Mouse (Mus musculus): ENCODE results near the gene Zbtb17. TPM values are rescaled to one million over a fixed set of nuclear protein-coding genes. Genes with fewer than 3 reads are reported as not detected.
A peak's percentile ranks its signal among the peaks of the same experiment; 100 is the strongest.

The Zbtb17 gene
- polyA plus RNA-seq (2015; fragmentation: Nextera tagmentation; extraction: Ambion mirVana), result 31.8 and 35.6 TPM in 2 replicates

DNA sequence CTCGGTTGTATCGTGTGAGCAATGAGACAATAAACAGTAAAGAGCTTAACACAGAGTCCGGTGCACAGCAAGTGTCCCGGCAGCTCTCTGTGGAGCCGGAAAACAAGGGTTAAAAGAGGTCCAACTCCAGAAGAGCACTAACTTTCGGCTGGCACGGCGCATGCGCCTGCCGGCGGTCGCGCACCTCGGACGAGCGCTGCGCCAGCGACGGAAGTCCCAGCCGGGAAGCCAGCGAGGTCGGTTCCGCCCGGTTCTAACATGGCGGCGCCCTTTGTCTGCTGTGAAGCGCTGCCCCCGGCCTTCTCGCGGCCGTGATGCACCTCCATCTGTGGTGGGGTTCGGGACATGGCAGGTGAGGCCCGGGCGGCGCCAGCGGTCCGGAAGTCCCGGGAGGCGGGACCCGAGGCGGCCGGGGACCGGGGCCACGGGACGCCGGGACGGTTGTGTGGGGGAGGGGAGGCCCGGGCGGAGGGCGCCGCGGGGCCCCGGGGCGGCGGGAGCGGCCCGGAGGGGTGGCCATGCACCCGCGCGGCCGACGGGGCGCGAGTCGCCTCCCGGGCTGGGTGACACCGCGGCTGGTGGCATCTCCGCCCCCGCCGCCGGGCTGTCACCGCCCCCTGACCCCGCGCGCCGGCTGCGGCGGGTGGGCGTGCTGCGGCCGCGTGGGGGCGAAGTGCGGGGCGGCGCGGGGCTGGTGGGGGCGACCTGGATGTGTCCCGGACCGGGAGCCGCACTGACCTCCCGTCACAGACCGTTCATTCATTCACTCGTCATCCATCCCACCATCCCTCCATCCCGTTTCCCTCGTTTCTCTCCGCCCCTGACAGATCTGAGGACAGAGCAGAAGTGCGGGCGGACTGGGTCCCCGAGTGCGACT is at the start of gene Zbtb17:
TSS of gene Zbtb17 (plus strand) at position 204 of the 877 bp plus-strand sequence.
- Histone ChIP-seq H3K9ac (ENCODE audit: low read length) (peak within 1 kb of the TSS; percentile 96), H3K4me3 (replicated peaks; ENCODE audit: low read length) (peak within 1 kb of the TSS; percentile 97), H3K36me3 (ENCODE audit: control insufficient read depth, insufficient read depth, low read length) (no peaks in the 10 kb centered on the region), H3K27ac (ENCODE audit: low read length) (peak within 1 kb of the TSS; percentile 72), H3K4me2 (ENCODE audit: low read depth, low read length) (peak within 1 kb of the TSS; percentile 81), H3K27me3 (ENCODE audit: control insufficient read depth, insufficient read depth, low read length) (no peaks in the 10 kb centered on the region), H3K9me3 (replicated peaks; ENCODE audit: control insufficient read depth, low read length) (no peaks in the 10 kb centered on the region), H3K4me1 (ENCODE audit: control insufficient read depth, insufficient read depth, low read length) (peaks cover 12% of the 10 kb centered on the region)
- peak; percentile 91 for ATAC-seq (ENCODE audit: insufficient read depth, low FRiP score)
- under 1% methylated on average over 76 of the region's 102 CpGs for WGBS

DNA sequence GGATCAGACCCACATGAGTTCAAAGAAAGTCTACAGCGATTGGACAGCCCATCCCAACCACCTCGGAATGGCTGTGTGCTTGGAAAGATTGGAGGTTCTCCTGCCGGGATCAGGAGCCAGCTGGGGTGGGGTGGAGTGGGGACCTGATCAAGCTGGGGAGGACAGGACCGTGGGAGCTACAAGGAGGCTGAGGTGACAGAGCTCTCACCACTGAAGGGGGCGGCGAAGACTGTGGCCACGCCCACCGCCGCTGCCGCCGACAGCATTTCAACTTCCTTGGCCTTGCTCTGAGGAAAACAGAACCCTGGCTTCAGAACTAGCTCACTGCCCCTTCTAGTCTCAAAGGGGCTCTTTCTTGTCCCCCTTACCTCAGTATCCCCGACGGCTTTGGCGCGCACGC is 49.7 kb upstream of the Zbtb17 start:
- H3K9ac ChIP-seq (ENCODE audit: low read length), result peak overlapping the region; percentile 54

DNA sequence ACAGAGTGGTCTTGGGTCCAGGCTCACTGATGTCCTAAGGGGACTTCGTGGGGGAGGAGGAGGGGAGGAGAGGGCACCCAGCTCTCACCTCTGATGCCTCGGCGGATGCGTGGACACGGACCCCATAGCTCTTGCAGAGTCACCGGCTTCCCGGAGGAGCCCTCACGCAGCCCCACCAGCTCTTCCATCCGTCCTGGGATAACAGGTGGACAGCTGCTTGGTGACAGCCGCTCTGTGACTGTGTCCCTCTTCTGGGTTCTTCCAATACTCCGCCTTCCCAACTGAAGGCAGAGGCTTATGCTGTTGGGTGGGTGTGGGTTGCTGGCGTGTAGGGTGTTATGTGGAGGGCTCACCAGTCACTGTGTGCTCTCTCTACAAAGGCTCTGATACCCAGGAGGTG is 46.6 kb upstream of the Zbtb17 start:
- no peak for ATAC-seq (ENCODE audit: insufficient read depth, low FRiP score)
- no peaks in the 10 kb centered on the region for H3K9me3 ChIP-seq (replicated peaks; ENCODE audit: control insufficient read depth, low read length)

More for the DNA sequence above, 49.7 kb upstream of the Zbtb17 start:
- ATAC-seq (ENCODE audit: insufficient read depth, low FRiP score), result no peak
- H3K4me3 ChIP-seq (replicated peaks; ENCODE audit: low read length), result peak overlapping the region; percentile 8
- no peak overlapping the region for H3K27ac ChIP-seq (ENCODE audit: low read length)
- peak overlapping the region; percentile 36 for H3K4me2 ChIP-seq (ENCODE audit: low read depth, low read length)
- H3K27me3 ChIP-seq (ENCODE audit: control insufficient read depth, insufficient read depth, low read length), result no peaks in the 10 kb centered on the region
- H3K36me3 ChIP-seq (ENCODE audit: control insufficient read depth, insufficient read depth, low read length), result no peaks in the 10 kb centered on the region
- H3K9me3 ChIP-seq (replicated peaks; ENCODE audit: control insufficient read depth, low read length), result no peaks in the 10 kb centered on the region
- 20% methylated on average over 16 of the region's 16 CpGs for WGBS
- peaks cover 4% of the 10 kb centered on the region for H3K4me1 ChIP-seq (ENCODE audit: control insufficient read depth, insufficient read depth, low read length)

DNA sequence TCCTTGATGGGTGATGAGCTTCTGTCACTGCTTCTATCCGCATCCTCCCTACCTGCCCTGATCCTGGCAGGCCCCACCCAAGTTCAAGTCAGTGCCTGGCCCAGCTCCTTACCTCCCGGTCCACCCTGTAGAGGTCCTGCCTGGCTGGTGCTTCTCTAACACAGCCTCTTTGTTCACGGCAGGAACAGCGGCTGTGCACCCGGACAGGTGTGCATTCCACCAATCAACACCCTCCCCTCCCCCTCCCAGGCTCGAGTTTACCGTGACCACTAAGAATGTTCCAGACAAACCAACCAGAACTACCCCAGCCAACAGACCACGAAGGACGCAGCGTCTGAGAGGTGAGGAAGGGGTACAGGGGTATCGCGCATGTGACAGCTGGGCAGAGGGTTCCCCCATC is 45.9 kb upstream of the Zbtb17 start, which contains the start of gene Clcnka:
TSS of gene Clcnka (minus strand) at position 180 of the 400 bp plus-strand sequence.
- WGBS, result 50% methylated on average over 12 of the region's 12 CpGs
- no peak for ATAC-seq (ENCODE audit: insufficient read depth, low FRiP score)
- Histone ChIP-seq H3K9me3 (replicated peaks; ENCODE audit: control insufficient read depth, low read length) (no peaks in the 10 kb centered on the region), H3K4me1 (ENCODE audit: control insufficient read depth, insufficient read depth, low read length) (peaks cover 4% of the 10 kb centered on the region), H3K27ac (ENCODE audit: low read length) (no peak within 1 kb of the TSS), H3K36me3 (ENCODE audit: control insufficient read depth, insufficient read depth, low read length) (no peaks in the 10 kb centered on the region), H3K4me2 (ENCODE audit: low read depth, low read length) (no peak within 1 kb of the TSS), H3K27me3 (ENCODE audit: control insufficient read depth, insufficient read depth, low read length) (peaks cover under 1% of the 10 kb centered on the region; the same call in 1 of the 2 replicates), H3K4me3 (replicated peaks; ENCODE audit: low read length) (no peak within 1 kb of the TSS), H3K9ac (ENCODE audit: low read length) (no peak within 1 kb of the TSS)

More for the DNA sequence above, 46.6 kb upstream of the Zbtb17 start:
- H3K27ac ChIP-seq (ENCODE audit: low read length), result no peak overlapping the region
- no peak overlapping the region for H3K4me2 ChIP-seq (ENCODE audit: low read depth, low read length)
- no peaks in the 10 kb centered on the region for H3K27me3 ChIP-seq (ENCODE audit: control insufficient read depth, insufficient read depth, low read length)
- no peak overlapping the region for H3K9ac ChIP-seq (ENCODE audit: low read length)
- H3K4me1 ChIP-seq (ENCODE audit: control insufficient read depth, insufficient read depth, low read length), result peaks cover 4% of the 10 kb centered on the region
- no peaks in the 10 kb centered on the region for H3K36me3 ChIP-seq (ENCODE audit: control insufficient read depth, insufficient read depth, low read length)
- no peak overlapping the region for H3K4me3 ChIP-seq (replicated peaks; ENCODE audit: low read length)
- WGBS, result 74% methylated on average over 12 of the region's 12 CpGs

DNA sequence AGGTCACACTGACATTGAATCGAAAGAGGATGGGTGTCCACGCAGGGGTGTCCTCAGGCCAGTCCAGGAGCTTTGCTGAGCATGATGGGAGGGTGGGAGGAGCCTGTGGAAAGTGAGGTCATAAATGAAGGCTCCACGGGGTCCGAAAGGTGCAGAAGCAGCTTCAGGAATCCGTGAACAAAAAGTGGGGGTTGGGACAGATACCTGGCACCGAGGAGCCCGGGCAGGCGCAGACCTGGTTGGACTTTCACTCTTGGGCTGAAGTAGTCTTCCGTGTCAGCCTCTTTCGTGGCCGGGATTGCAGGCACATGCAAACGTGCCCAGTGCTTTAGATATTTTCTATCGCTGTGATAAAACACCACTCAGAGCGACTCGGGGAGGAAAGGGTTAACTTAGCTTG is 44.3 kb upstream of the Zbtb17 start:
- ATAC-seq (ENCODE audit: insufficient read depth, low FRiP score), result no peak
- Histone ChIP-seq H3K9me3 (replicated peaks; ENCODE audit: control insufficient read depth, low read length) (no peaks in the 10 kb centered on the region), H3K4me3 (replicated peaks; ENCODE audit: low read length) (no peak overlapping the region), H3K9ac (ENCODE audit: low read length) (no peak overlapping the region), H3K27ac (ENCODE audit: low read length) (no peak overlapping the region), H3K27me3 (ENCODE audit: control insufficient read depth, insufficient read depth, low read length) (peaks cover 7% of the 10 kb centered on the region; the same call in 1 of the 2 replicates), H3K4me1 (ENCODE audit: control insufficient read depth, insufficient read depth, low read length) (peaks cover 8% of the 10 kb centered on the region), H3K4me2 (ENCODE audit: low read depth, low read length) (no peak overlapping the region), H3K36me3 (ENCODE audit: control insufficient read depth, insufficient read depth, low read length) (no peaks in the 10 kb centered on the region)
- 87% methylated on average over 15 of the region's 15 CpGs for WGBS

DNA sequence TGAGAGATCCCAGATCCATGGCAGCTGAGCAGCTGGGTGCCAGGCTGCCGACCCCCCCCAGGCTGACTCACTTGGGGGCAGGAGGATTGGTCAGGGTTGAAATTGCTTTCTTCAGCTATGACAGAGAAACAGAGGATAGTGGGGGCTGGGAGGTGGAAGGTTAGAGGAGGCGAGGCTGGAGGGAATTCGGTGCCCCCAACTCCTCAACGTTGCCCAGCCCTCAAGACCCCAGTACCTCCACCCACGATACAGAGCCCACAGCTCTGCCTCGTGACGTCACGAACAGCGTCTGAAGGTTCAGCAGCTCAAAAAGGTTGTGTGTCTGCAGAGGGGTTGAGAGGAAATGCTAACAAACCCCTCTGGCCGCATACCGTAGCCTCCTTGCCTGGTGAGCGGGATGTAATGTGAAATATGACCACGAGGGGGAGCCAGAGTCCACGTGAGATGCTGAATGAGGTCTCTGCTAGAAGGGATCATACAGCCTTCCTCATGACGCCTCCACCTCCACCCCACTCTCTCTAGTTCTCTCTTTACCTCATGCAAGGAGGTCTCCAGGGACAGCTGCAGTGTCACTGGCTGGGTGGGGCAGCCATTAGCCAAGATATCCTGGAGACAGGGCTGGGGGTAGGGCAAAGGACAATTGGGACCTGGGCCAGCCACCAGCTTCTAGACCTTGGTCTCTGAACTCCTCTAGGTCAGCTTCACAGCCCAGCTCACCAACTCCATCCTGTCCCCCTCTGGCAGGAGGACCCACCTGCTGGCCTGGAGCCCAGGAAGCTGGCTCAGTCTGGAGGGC is 39.7 kb upstream of the Zbtb17 start:
- Histone ChIP-seq H3K4me3 (replicated peaks; ENCODE audit: low read length) (peak overlapping the region; percentile 18), H3K27me3 (ENCODE audit: control insufficient read depth, insufficient read depth, low read length) (peaks cover 7% of the 10 kb centered on the region; the same call in 1 of the 2 replicates), H3K9me3 (replicated peaks; ENCODE audit: control insufficient read depth, low read length) (no peaks in the 10 kb centered on the region), H3K9ac (ENCODE audit: low read length) (peak overlapping the region; percentile 70), H3K27ac (ENCODE audit: low read length) (no peak overlapping the region), H3K36me3 (ENCODE audit: control insufficient read depth, insufficient read depth, low read length) (no peaks in the 10 kb centered on the region), H3K4me2 (ENCODE audit: low read depth, low read length) (peak overlapping the region; percentile 45), H3K4me1 (ENCODE audit: control insufficient read depth, insufficient read depth, low read length) (peaks cover 11% of the 10 kb centered on the region)
- peak; percentile 61 for ATAC-seq (ENCODE audit: insufficient read depth, low FRiP score)
- WGBS, result 14% methylated on average over 15 of the region's 15 CpGs

DNA sequence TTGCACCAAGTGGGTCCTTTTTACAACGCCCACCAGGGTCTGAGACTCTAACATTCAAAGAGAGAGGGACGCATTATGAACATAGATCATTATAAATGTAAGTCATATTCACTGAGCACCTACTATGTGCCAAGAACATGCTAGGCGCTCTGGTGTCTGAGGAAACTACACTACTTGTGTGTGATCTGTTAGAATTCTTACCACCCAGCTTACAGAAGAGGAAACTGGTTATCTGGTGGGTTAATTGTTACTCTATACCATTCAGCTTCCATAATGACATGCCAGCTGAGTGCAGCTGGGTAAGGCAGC is 39.2 kb upstream of the Zbtb17 start:
- Histone ChIP-seq H3K4me1 (ENCODE audit: control insufficient read depth, insufficient read depth, low read length) (peaks cover 11% of the 10 kb centered on the region), H3K27me3 (ENCODE audit: control insufficient read depth, insufficient read depth, low read length) (peaks cover 7% of the 10 kb centered on the region; the same call in 1 of the 2 replicates), H3K9ac (ENCODE audit: low read length) (no peak overlapping the region), H3K27ac (ENCODE audit: low read length) (no peak overlapping the region), H3K4me2 (ENCODE audit: low read depth, low read length) (no peak overlapping the region), H3K9me3 (replicated peaks; ENCODE audit: control insufficient read depth, low read length) (no peaks in the 10 kb centered on the region), H3K4me3 (replicated peaks; ENCODE audit: low read length) (no peak overlapping the region), H3K36me3 (ENCODE audit: control insufficient read depth, insufficient read depth, low read length) (no peaks in the 10 kb centered on the region)
- 84% methylated on average over 3 of the region's 3 CpGs for WGBS
- no peak for ATAC-seq (ENCODE audit: insufficient read depth, low FRiP score)

DNA sequence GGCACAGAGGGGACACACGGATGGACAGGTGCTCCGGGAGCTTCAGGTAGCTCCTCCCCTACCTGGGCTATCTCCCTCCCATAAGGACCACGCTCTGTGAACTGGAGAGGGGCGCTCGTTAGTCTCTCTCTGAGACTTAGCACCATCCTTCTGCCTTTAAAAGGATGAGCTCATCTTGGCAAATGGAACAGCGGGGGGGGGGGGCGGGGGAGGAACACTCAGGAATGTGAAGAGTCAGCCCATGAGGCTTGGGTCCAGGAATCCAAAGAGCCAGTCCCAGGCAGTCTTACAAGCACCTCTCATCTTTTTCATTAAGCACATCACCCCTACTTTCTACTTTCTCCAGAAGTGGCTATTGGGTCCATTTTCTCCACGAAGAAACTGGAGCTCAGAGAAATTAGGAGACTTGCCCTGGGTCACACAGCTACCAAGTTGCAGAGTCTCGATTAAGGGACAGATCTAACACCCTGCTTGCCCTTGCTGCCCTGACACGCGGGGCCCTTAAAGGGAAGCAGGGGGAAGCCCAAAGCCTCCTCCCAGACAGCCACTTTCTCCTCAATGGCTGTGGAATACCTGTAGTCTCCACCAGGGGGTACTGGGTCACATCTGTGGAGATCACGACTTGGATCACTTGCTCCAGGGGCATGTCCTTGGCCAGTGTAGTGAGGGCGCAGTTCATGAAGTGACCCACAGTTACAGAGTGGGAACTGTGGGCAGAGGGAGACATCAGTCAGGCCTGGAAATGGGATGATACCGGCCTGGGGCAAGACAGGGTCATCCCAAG is 37.7 kb upstream of the Zbtb17 start:
- Histone ChIP-seq H3K4me2 (ENCODE audit: low read depth, low read length) (no peak overlapping the region), H3K36me3 (ENCODE audit: control insufficient read depth, insufficient read depth, low read length) (no peaks in the 10 kb centered on the region), H3K27me3 (ENCODE audit: control insufficient read depth, insufficient read depth, low read length) (peaks cover 7% of the 10 kb centered on the region; the same call in 1 of the 2 replicates), H3K4me3 (replicated peaks; ENCODE audit: low read length) (no peak overlapping the region), H3K9ac (ENCODE audit: low read length) (no peak overlapping the region), H3K4me1 (ENCODE audit: control insufficient read depth, insufficient read depth, low read length) (peaks cover 11% of the 10 kb centered on the region), H3K27ac (ENCODE audit: low read length) (no peak overlapping the region), H3K9me3 (replicated peaks; ENCODE audit: control insufficient read depth, low read length) (no peaks in the 10 kb centered on the region)
- 36% methylated on average over 14 of the region's 14 CpGs for whole genome bisulfite sequencing
- ATAC-seq (ENCODE audit: insufficient read depth, low FRiP score), result peak; percentile 36; the same call in 1 of the 2 replicates

Measured in stomach, embryonic 16.5 days (tissue).